Mouse (Mus musculus) hindbrain, postnatal 0 days (tissue): ENCODE data around the gene Nr6a1. TPM values are rescaled to one million over a fixed set of nuclear protein-coding genes. Genes with fewer than 3 reads are reported as not detected.

Source experiments
- ATAC-seq: fragments of 200-750 bp; cut with Nextera tagmentation; 2 replicates; pipeline ENCODE4 v1.8.0; 2017; ENCODE audit warnings: mild to moderate bottlenecking, moderate TSS enrichment, moderate library complexity
- DNase-seq: peaks from one replicate; pipeline ENCODE4 v3.0.0-alpha.2; 2015; ENCODE audit warnings: low spot score
- H3K27ac ChIP-seq: fragments of 300-500 bp; sonication (generic); 2 replicates; pipeline ENCODE4 v1.5.1; 2014; ENCODE audit warnings: mild to moderate bottlenecking
- H3K27me3 ChIP-seq: fragments of 300-500 bp; sonication (generic); 2 replicates; pipeline ENCODE4 v1.6.1; 2014; ENCODE audit warnings: low read length, mixed read lengths; ENCODE audit not compliant: insufficient read depth
- H3K36me3 ChIP-seq: fragments of 300-500 bp; sonication (generic); 2 replicates; pipeline ENCODE4 v1.6.1; 2014; ENCODE audit warnings: low read length, mixed read lengths; ENCODE audit not compliant: insufficient read depth
- H3K4me1 ChIP-seq: fragments of 300-500 bp; sonication (generic); 2 replicates; pipeline ENCODE4 v1.6.1; 2014; ENCODE audit warnings: antibody characterized with exemption, low read length, mixed read lengths; ENCODE audit not compliant: insufficient read depth
- H3K4me2 ChIP-seq: fragments of 300-500 bp; sonication (generic); 2 replicates; pipeline ENCODE4 v1.6.1; 2014; ENCODE audit warnings: low read depth, mild to moderate bottlenecking, low read length, moderate library complexity, mixed read lengths
- H3K4me3 ChIP-seq: fragments of 300-500 bp; sonication (generic); 2 replicates; pipeline ENCODE4 v1.5.1; 2014; ENCODE audit warnings: low read length
- H3K9ac ChIP-seq: fragments of 300-500 bp; sonication (generic); replicated peaks from 2 replicates; pipeline ENCODE4 v1.6.1; 2014; ENCODE audit warnings: mild to moderate bottlenecking, low read length, moderate library complexity, mixed read lengths
- H3K9me3 ChIP-seq: fragments of 300-500 bp; sonication (generic); 2 replicates; pipeline ENCODE4 v1.6.1; 2016; ENCODE audit warnings: low read length, mixed read lengths
- CTCF ChIP-seq: IDR thresholded peaks from 2 replicates; pipeline ENCODE4 v1.5.1; 2016; ENCODE audit warnings: antibody characterized with exemption, control low read depth, low read depth
- WGBS: fragments of 180-500 bp; shearing (Covaris S2); extraction: QIAGEN DNeasy Blood & Tissue Kit; methylation state at CpG from one replicate; pipeline ENCODE4 v1.1.7; 2014; 5-methylcytosine and 5-hydroxymethylcytosine counted together
- polyA plus RNA-seq: library from polyadenylated mRNA; unstranded; fragments of >200 nt; fragmentation: Nextera tagmentation; extraction: Ambion mirVana; gene quantifications from 2 replicates; pipeline ENCODE4 v1.2.1, GENCODE M21; 2015
- total RNA-seq: library from RNA; depleted of rRNA; stranded (reverse); fragments of >200 nt; gene quantifications from 2 replicates; pipeline ENCODE4 v1.2.3, GENCODE M21; 2014

Nr6a1 gene
- total and polyA plus RNA-seq, 2 experiments from 2014 or later: 1.6 to 9.0 TPM

GRCm38 (mm10) chr2:38930269-38930668 is 2.8 kb upstream of the Nr6a1 start:
- Histone ChIP-seq H3K27ac (no peak overlapping the region), H3K36me3 (no peaks in the 10 kb centered on the region), H3K4me3 (no peak overlapping the region), H3K4me1 (peaks cover 6% of the 10 kb centered on the region; the same call in 1 of the 2 replicates), H3K4me2 (no peak overlapping the region), H3K9ac (no peak overlapping the region), H3K27me3 (no peaks in the 10 kb centered on the region), H3K9me3 (no peaks in the 10 kb centered on the region)
- ATAC-seq (no peak), DNase-seq (no peak)
- TF ChIP-seq CTCF: no peak
- 70% methylated on average over 2 of the region's 2 CpGs for WGBS

- no peak for TF ChIP-seq CTCF
- H3K9me3 ChIP-seq: no peaks in the 10 kb centered on the region
- peak; percentile 98 for DNase-seq
- 0 out of 2 replicates have a peak overlapping the region, but pooled peaks have one; percentile 32 for H3K27ac ChIP-seq
- ATAC-seq: peak; percentile 96
- peak overlapping the region; percentile 56 for H3K9ac ChIP-seq
- H3K36me3 ChIP-seq: no peaks in the 10 kb centered on the region
- peak overlapping the region; percentile 96 for H3K4me2 ChIP-seq
- H3K4me1 ChIP-seq: no peaks in the 10 kb centered on the region
- WGBS: under 1% methylated on average over 47 of the region's 53 CpGs
- H3K4me3 ChIP-seq: peak overlapping the region; percentile 65
- no peaks in the 10 kb centered on the region for H3K27me3 ChIP-seq
Observed at GRCm38 (mm10) chr2:38926145-38926891, 1.2 kb downstream of the Nr6a1 start.

GRCm38 (mm10) chr2:38925171-38926080 is 2.1 kb downstream of the Nr6a1 start:
- WGBS: under 1% methylated on average over 48 of the region's 51 CpGs
- peak; percentile 66 for ATAC-seq
- H3K27ac ChIP-seq: no peak overlapping the region
- H3K36me3 ChIP-seq: no peaks in the 10 kb centered on the region
- no peaks in the 10 kb centered on the region for H3K4me1 ChIP-seq
- peak overlapping the region; percentile 96 for H3K4me2 ChIP-seq
- no peaks in the 10 kb centered on the region for H3K9me3 ChIP-seq
- H3K4me3 ChIP-seq: peak overlapping the region; percentile 65
- DNase-seq: no peak
- no peaks in the 10 kb centered on the region for H3K27me3 ChIP-seq
- no peak for TF ChIP-seq CTCF
- H3K9ac ChIP-seq: peak overlapping the region; percentile 56

GRCm38 (mm10) chr2:38924571-38924970 is 2.9 kb downstream of the Nr6a1 start:
- 14% methylated on average over 10 of the region's 10 CpGs for WGBS
- peak overlapping the region; percentile 96 for H3K4me2 ChIP-seq
- no peak for TF ChIP-seq CTCF
- no peak for DNase-seq
- no peaks in the 10 kb centered on the region for H3K9me3 ChIP-seq
- H3K27ac ChIP-seq: no peak overlapping the region
- no peaks in the 10 kb centered on the region for H3K36me3 ChIP-seq
- H3K9ac ChIP-seq: no peak overlapping the region
- H3K4me1 ChIP-seq: no peaks in the 10 kb centered on the region
- no peak for ATAC-seq
- no peaks in the 10 kb centered on the region for H3K27me3 ChIP-seq
- peak overlapping the region; percentile 65 for H3K4me3 ChIP-seq

- H3K9ac ChIP-seq: no peak overlapping the region
- no peak for DNase-seq
- H3K4me2 ChIP-seq: no peak overlapping the region
- no peaks in the 10 kb centered on the region for H3K36me3 ChIP-seq
- H3K9me3 ChIP-seq: no peaks in the 10 kb centered on the region
- 59% methylated on average over 2 of the region's 2 CpGs for WGBS
- no peak for TF ChIP-seq CTCF
- H3K4me1 ChIP-seq: no peaks in the 10 kb centered on the region
- no peak overlapping the region for H3K27ac ChIP-seq
- H3K27me3 ChIP-seq: no peaks in the 10 kb centered on the region
- no peak for ATAC-seq
- no peak overlapping the region for H3K4me3 ChIP-seq
Observed at GRCm38 (mm10) chr2:38923911-38924310, 3.6 kb downstream of the Nr6a1 start.

- DNase-seq: no peak
Observed at GRCm38 (mm10) chr2:38923471-38923870, 4.0 kb downstream of the Nr6a1 start.

More at GRCm38 (mm10) chr2:38923471-38923870, 4.0 kb downstream of the Nr6a1 start:
- Histone ChIP-seq H3K27ac (no peak overlapping the region), H3K27me3 (no peaks in the 10 kb centered on the region), H3K4me3 (no peak overlapping the region), H3K9me3 (no peaks in the 10 kb centered on the region), H3K36me3 (no peaks in the 10 kb centered on the region), H3K4me1 (no peaks in the 10 kb centered on the region), H3K9ac (no peak overlapping the region), H3K4me2 (no peak overlapping the region)
- no peak for TF ChIP-seq CTCF
- no peak for ATAC-seq
- WGBS: 59% methylated on average over 3 of the region's 3 CpGs
